Mouse (Mus musculus): Measurements from ENCODE around the gene Stx18. TPM values are rescaled to one million over a fixed set of nuclear protein-coding genes. Genes with fewer than 3 reads are reported as not detected.

Gene Stx18
- polyA plus RNA-seq (2012; rRNA removed) = 14.1 and 21.2 TPM in 2 replicates

DNA sequence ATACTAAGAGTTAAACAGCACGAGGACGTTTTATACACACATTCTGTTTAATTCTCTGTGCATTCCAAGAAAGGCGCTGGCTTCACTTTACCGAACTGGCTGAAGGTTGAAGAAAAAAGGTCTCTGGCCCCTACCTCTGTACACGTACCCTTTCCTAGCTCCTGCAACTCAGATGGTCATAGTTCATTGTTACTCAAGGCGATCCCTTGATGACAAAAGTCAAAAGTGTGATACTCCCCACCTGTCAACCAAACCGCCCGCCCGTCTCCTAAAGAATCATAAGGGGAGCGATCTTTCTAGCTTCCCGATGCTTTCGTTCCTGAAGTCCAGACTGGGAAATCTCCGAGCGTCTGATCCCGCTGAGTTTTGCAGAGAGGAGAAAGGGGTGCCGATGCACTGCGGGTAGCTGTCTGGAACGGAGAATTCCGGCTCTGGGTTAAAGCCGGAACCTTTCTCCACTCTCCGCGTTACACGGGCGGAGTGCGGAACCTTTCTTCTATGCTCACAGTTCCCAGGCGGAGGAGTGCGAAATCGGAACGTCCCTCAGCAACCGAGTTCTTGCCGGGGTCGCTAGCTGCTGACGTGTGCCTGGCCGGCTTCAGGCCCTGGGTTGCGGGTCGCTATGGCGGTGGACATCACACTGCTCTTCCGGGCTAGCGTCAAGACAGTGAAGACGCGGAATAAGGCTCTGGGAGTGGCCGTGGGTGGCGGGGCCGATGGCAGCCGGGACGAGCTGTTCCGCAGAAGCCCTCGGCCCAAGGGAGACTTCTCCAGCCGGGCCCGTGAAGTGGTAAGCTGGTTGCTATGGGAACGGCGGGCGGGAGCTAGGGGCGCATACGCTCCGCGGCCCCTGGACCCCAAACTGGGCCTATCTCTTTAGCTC is at the start of gene Stx18:
Gene Stx18 (plus strand): TSS at position 33 of the 883 bp plus-strand sequence.
- TF ChIP-seq CTCF (IDR thresholded peaks at IDR 0.05; ENCODE audit: borderline replicate concordance, control insufficient read depth, extremely low read depth, insufficient read depth, low read length, poor library complexity) (no peak), POLR2A (IDR thresholded peaks at IDR 0.05; ENCODE audit: control insufficient read depth, extremely low read depth, insufficient read depth, low read length, poor library complexity) (no peak; the same call in 1 of the 2 replicates)
- WGBS = under 1% methylated on average over 57 of the region's 57 CpGs
- no peak within 1 kb of the TSS for H3K27ac ChIP-seq (ENCODE audit: control insufficient read depth, insufficient read depth, low read length)

DNA sequence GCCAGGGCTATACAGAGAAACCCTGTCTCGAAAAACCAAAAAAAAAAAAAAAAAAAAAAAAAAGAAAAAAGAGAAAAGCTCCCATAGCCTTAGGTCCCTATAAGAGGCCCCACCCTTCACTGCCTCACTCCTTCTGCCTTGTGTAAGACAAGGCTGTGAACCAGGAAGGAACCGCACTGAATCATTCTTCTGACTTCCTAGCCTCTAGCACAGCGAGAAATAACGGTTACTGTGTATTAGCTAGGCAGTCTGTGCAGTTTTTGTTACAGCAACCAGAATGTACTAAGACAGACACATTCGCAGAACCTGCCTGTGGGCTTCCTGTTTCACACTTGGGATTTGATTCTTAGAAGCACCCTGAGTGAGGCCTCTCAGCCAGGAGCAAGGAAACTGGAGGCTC is 46.2 kb upstream of the Stx18 start:
- Histone ChIP-seq H3K36me3 (ENCODE audit: control insufficient read depth, insufficient read depth, low read length) (no peaks in the 10 kb centered on the region), H3K4me3 (ENCODE audit: control insufficient read depth, insufficient read depth, low read length) (no peak overlapping the region), H3K4me1 (replicated peaks; ENCODE audit: control insufficient read depth, insufficient read depth, low read length) (no peaks in the 10 kb centered on the region), H3K27ac (ENCODE audit: control insufficient read depth, insufficient read depth, low read length) (no peak overlapping the region), H3K27me3 (ENCODE audit: control insufficient read depth, insufficient read depth, low read length) (no peaks in the 10 kb centered on the region)
- no peak for TF ChIP-seq CTCF (IDR thresholded peaks at IDR 0.05; ENCODE audit: borderline replicate concordance, control insufficient read depth, extremely low read depth, insufficient read depth, low read length, poor library complexity)
- WGBS = 59% methylated on average over 5 of the region's 5 CpGs
- no peak for DNase-seq

More for the DNA sequence above, at the start of gene Stx18:
- Histone ChIP-seq H3K27me3 (ENCODE audit: control insufficient read depth, insufficient read depth, low read length) (no peaks in the 10 kb centered on the region), H3K36me3 (ENCODE audit: control insufficient read depth, insufficient read depth, low read length) (no peaks in the 10 kb centered on the region), H3K4me3 (ENCODE audit: control insufficient read depth, insufficient read depth, low read length) (peak within 1 kb of the TSS; percentile 64), H3K4me1 (replicated peaks; ENCODE audit: control insufficient read depth, insufficient read depth, low read length) (peaks cover 5% of the 10 kb centered on the region)
- peak; percentile 83 for DNase-seq

DNA sequence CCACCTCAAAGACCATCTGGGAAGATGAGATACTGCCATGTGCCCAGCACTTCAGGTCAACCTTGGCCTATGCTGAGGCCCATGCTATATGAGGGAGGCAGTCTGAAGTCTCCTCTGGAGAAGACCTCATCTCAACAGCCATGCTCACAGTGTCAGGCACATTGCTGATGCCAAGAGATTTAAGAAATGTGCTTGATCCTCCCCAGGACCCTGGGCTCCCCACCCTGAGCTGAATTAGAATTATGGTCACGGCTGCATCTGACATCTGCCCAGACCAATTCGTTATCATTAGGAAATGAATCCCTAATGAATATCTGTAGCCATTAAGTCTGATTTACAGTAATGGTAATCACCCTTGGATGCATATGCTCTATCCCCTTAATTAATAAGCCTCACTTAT is 39.7 kb upstream of the Stx18 start:
- Histone ChIP-seq H3K27me3 (ENCODE audit: control insufficient read depth, insufficient read depth, low read length) (no peaks in the 10 kb centered on the region), H3K4me3 (ENCODE audit: control insufficient read depth, insufficient read depth, low read length) (no peak overlapping the region), H3K27ac (ENCODE audit: control insufficient read depth, insufficient read depth, low read length) (no peak overlapping the region), H3K36me3 (ENCODE audit: control insufficient read depth, insufficient read depth, low read length) (no peaks in the 10 kb centered on the region), H3K4me1 (replicated peaks; ENCODE audit: control insufficient read depth, insufficient read depth, low read length) (no peaks in the 10 kb centered on the region)
- no peak for DNase-seq
- TF ChIP-seq CTCF (IDR thresholded peaks at IDR 0.05; ENCODE audit: borderline replicate concordance, control insufficient read depth, extremely low read depth, insufficient read depth, low read length, poor library complexity) (no peak), POLR2A (IDR thresholded peaks at IDR 0.05; ENCODE audit: control insufficient read depth, extremely low read depth, insufficient read depth, low read length, poor library complexity) (no peak)
- WGBS = 79% methylated on average over 2 of the region's 2 CpGs

DNA sequence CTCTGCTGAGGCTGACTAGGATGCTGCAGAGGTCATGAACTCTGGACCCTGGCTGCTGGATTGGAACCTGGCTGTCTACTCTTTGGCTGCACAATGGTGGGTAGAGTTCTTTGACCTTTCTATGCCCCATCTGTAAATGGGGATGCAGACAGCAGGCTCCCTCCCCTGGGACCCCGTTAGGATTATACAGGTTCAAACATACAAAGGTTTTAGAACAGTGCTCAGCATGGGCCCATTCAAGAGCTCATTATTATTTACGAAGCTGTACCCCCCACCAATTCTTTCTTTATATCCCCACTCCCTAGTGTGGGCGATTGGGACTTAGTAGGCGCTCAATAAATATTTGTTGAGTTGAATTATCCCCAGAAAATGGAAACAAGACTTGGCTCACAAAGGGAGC is 36.0 kb upstream of the Stx18 start:
- Histone ChIP-seq H3K4me3 (ENCODE audit: control insufficient read depth, insufficient read depth, low read length) (no peak overlapping the region), H3K4me1 (replicated peaks; ENCODE audit: control insufficient read depth, insufficient read depth, low read length) (no peaks in the 10 kb centered on the region), H3K27me3 (ENCODE audit: control insufficient read depth, insufficient read depth, low read length) (no peaks in the 10 kb centered on the region), H3K27ac (ENCODE audit: control insufficient read depth, insufficient read depth, low read length) (no peak overlapping the region), H3K36me3 (ENCODE audit: control insufficient read depth, insufficient read depth, low read length) (no peaks in the 10 kb centered on the region)
- WGBS = 77% methylated on average over 4 of the region's 4 CpGs
- TF ChIP-seq POLR2A (IDR thresholded peaks at IDR 0.05; ENCODE audit: control insufficient read depth, extremely low read depth, insufficient read depth, low read length, poor library complexity) (no peak), CTCF (IDR thresholded peaks at IDR 0.05; ENCODE audit: borderline replicate concordance, control insufficient read depth, extremely low read depth, insufficient read depth, low read length, poor library complexity) (no peak)
- no peak for DNase-seq

DNA sequence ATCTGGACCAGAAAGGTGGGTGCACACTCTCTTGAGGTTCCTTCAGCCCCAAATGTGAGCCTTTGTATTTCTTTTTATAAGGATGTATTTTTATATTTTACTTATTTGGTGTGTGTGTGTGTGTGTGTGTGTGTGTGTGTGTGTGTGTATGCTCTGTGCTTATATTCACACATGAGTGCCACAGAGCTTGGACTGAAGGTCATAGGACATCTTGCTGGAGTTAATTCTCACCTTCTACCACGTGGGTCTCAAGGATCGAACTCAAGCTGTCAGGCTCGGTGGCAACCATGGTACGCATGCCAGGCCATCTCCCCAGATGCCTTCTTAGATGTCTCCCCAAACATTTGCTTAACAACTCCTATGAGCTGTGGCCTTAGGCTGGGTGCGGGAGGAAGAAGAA is 33.8 kb upstream of the Stx18 start:
- Histone ChIP-seq H3K27me3 (ENCODE audit: control insufficient read depth, insufficient read depth, low read length) (no peaks in the 10 kb centered on the region), H3K4me1 (replicated peaks; ENCODE audit: control insufficient read depth, insufficient read depth, low read length) (no peaks in the 10 kb centered on the region), H3K36me3 (ENCODE audit: control insufficient read depth, insufficient read depth, low read length) (no peaks in the 10 kb centered on the region), H3K4me3 (ENCODE audit: control insufficient read depth, insufficient read depth, low read length) (no peak overlapping the region), H3K27ac (ENCODE audit: control insufficient read depth, insufficient read depth, low read length) (no peak overlapping the region)
- WGBS = 91% methylated on average over 5 of the region's 5 CpGs
- TF ChIP-seq CTCF (IDR thresholded peaks at IDR 0.05; ENCODE audit: borderline replicate concordance, control insufficient read depth, extremely low read depth, insufficient read depth, low read length, poor library complexity) (no peak), POLR2A (IDR thresholded peaks at IDR 0.05; ENCODE audit: control insufficient read depth, extremely low read depth, insufficient read depth, low read length, poor library complexity) (no peak)
- no peak for DNase-seq

DNA sequence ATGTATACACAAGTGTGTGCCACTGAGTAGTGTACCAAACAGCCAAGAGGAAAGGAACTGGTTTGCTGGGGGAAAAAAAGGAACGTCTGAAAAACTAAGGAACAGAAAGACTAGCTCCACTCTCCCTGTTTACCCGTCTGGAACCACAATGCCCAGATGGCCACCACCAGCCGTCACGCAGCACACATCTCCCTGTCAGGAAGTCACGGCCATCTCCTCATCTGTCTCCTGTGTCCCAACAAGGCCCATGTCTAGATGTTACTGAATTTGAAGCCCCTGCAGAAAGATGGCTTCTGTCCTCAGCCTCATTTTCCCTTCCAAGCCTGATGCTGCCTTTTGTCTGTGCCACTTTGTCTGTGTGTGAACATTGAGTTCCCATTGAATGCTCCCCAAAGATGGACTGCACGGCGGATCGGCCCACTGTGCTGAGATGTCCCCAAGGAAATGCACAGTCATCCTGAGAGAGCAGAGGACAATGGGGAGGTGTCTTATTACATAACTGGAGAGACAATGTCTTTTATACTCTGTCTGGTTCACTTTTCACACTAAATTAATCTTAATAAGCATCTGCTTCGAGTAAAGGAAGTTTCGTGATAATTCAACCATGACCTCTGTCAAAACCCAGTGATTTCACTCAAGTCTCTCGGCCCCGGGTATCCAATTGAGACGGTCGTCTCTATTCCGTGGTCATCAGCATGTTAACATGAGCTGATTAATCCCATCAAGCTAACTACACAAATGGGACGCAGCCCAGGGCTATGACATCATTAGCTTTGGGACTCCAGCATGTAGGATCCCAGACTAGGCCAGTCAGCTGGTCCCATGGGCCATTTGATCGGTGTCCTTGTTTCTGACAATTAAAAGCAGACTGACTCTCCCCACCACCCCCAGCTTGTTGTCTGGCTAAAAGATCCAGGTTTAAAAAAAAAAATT is 31.9 kb upstream of the Stx18 start:
- Histone ChIP-seq H3K27me3 (ENCODE audit: control insufficient read depth, insufficient read depth, low read length) (no peaks in the 10 kb centered on the region), H3K4me3 (ENCODE audit: control insufficient read depth, insufficient read depth, low read length) (no peak overlapping the region), H3K36me3 (ENCODE audit: control insufficient read depth, insufficient read depth, low read length) (no peaks in the 10 kb centered on the region), H3K27ac (ENCODE audit: control insufficient read depth, insufficient read depth, low read length) (no peak overlapping the region), H3K4me1 (replicated peaks; ENCODE audit: control insufficient read depth, insufficient read depth, low read length) (no peaks in the 10 kb centered on the region)
- no peak for DNase-seq
- WGBS = 88% methylated on average over 17 of the region's 17 CpGs
- TF ChIP-seq POLR2A (IDR thresholded peaks at IDR 0.05; ENCODE audit: control insufficient read depth, extremely low read depth, insufficient read depth, low read length, poor library complexity) (no peak), CTCF (IDR thresholded peaks at IDR 0.05; ENCODE audit: borderline replicate concordance, control insufficient read depth, extremely low read depth, insufficient read depth, low read length, poor library complexity) (no peak)
